Mouse (Mus musculus) intestine, postnatal 0 days (tissue): Measurements from ENCODE around the gene Cyp46a1. TPM values are rescaled to one million over a fixed set of nuclear protein-coding genes. Genes with fewer than 3 reads are reported as not detected.

Source experiments
- ATAC-seq: fragments of 200-750 bp; cut with Nextera tagmentation; 2 replicates; pipeline ENCODE4 v1.8.0; 2017; ENCODE audit warnings: mild to moderate bottlenecking, moderate TSS enrichment, moderate library complexity
- H3K27ac ChIP-seq: fragments of 300-500 bp; sonication (generic); 2 replicates; pipeline ENCODE4 v1.5.1; 2014; ENCODE audit warnings: mild to moderate bottlenecking, low read depth, low read length, moderate library complexity
- H3K27me3 ChIP-seq: fragments of 300-500 bp; sonication (generic); replicated peaks from 2 replicates; pipeline ENCODE4 v1.6.1; 2014; ENCODE audit warnings: low read length, mixed read lengths; ENCODE audit not compliant: control insufficient read depth, insufficient read depth
- H3K36me3 ChIP-seq: fragments of 300-500 bp; sonication (generic); 2 replicates; pipeline ENCODE4 v1.6.1; 2014; ENCODE audit warnings: mild to moderate bottlenecking, moderate library complexity; ENCODE audit not compliant: control insufficient read depth, insufficient read depth
- H3K4me1 ChIP-seq: fragments of 300-500 bp; sonication (generic); replicated peaks from 2 replicates; pipeline ENCODE4 v1.6.1; 2014; ENCODE audit warnings: antibody characterized with exemption, low read length, mixed read lengths; ENCODE audit not compliant: control insufficient read depth, insufficient read depth
- H3K4me2 ChIP-seq: fragments of 300-500 bp; sonication (generic); replicated peaks from 2 replicates; pipeline ENCODE4 v1.6.1; 2014; ENCODE audit warnings: low read depth, mild to moderate bottlenecking, moderate library complexity
- H3K4me3 ChIP-seq: fragments of 300-500 bp; sonication (generic); 2 replicates; pipeline ENCODE4 v1.5.1; 2014; ENCODE audit warnings: low read depth, low read length
- H3K9ac ChIP-seq: fragments of 300-500 bp; sonication (generic); 2 replicates; pipeline ENCODE4 v1.6.1; 2014; ENCODE audit warnings: mild to moderate bottlenecking, low read depth, low read length
- H3K9me3 ChIP-seq: fragments of 300-500 bp; sonication (generic); 2 replicates; pipeline ENCODE4 v1.6.1; 2016; ENCODE audit warnings: mixed run types; ENCODE audit not compliant: control insufficient read depth
- CTCF ChIP-seq: sonication (generic); IDR thresholded peaks from 2 replicates; pipeline ENCODE4 v1.5.1; 2016; ENCODE audit warnings: low read depth, mild to moderate bottlenecking, control low read depth, antibody characterized with exemption, moderate library complexity
- WGBS: fragments of 180-500 bp; shearing (Covaris S2); extraction: QIAGEN DNeasy Blood & Tissue Kit; methylation state at CpG from one replicate; pipeline ENCODE4 v1.1.7; 2014; 5-methylcytosine and 5-hydroxymethylcytosine counted together
- polyA plus RNA-seq: library from polyadenylated mRNA; unstranded; fragments of >200 nt; fragmentation: Nextera tagmentation; extraction: Ambion mirVana; gene quantifications from 2 replicates; pipeline ENCODE4 v1.2.1, GENCODE M21; 2015

Gene Cyp46a1
- polyA plus RNA-seq, 1 experiment from 2014 or later, result 0.85 TPM

GRCm38 (mm10) chr12:108410416-108411208 lies 76.4 kb downstream of the Cyp46a1 start:
- Histone ChIP-seq H3K4me1 (no peaks in the 10 kb centered on the region), H3K4me3 (no peak overlapping the region), H3K9me3 (no peaks in the 10 kb centered on the region), H3K4me2 (no peak overlapping the region), H3K9ac (no peak overlapping the region), H3K27ac (no peak overlapping the region), H3K36me3 (no peaks in the 10 kb centered on the region), H3K27me3 (no peaks in the 10 kb centered on the region)
- 61% methylated on average over 14 of the region's 14 CpGs for WGBS
- no peak for TF ChIP-seq CTCF
- ATAC-seq, result no peak

Other genes starting within 250 kb of the Cyp46a1 start
- gene Setd3, start 155.1 kb upstream of the Cyp46a1 start, polyA plus RNA-seq, result 49.1 and 50.0 TPM in 2 replicates
- 3.0 and 3.3 TPM in 2 replicates for gene Ccnk, start 154.8 kb upstream of the Cyp46a1 start, polyA plus RNA-seq
- gene Ccdc85c, start 59.0 kb upstream of the Cyp46a1 start, polyA plus RNA-seq, result 10.1 and 12.0 TPM in 2 replicates
- gene Hhipl1, start 28.1 kb upstream of the Cyp46a1 start, polyA plus RNA-seq, result 0.20 TPM in 2 replicates
- 27.8 and 32.9 TPM in 2 replicates for gene Eml1, start 36.6 kb downstream of the Cyp46a1 start, polyA plus RNA-seq
- 18.0 and 20.5 TPM in 2 replicates for gene Evl, start 220.3 kb downstream of the Cyp46a1 start, polyA plus RNA-seq